Mouse (Mus musculus) kidney, adult 2 months (tissue): ENCODE results near the gene Flt1. TPM values are rescaled to one million over a fixed set of nuclear protein-coding genes. Genes with fewer than 3 reads are reported as not detected.

Source experiments
- DNase-seq: peaks from one replicate; pipeline ENCODE4 v3.0.0; 2021
- H3K27ac ChIP-seq: fragments of 200-500 bp; 2 replicates; pipeline ENCODE4 v1.5.1; 2012; ENCODE audit warnings: low read depth, low read length, control low read depth, inconsistent platforms; ENCODE audit not compliant: insufficient read depth
- H3K27me3 ChIP-seq: fragments of 200-500 bp; replicated peaks from 2 replicates; pipeline ENCODE4 v1.6.1; 2012; ENCODE audit warnings: mild to moderate bottlenecking, moderate library complexity, low read length, inconsistent platforms; ENCODE audit not compliant: control insufficient read depth, insufficient read depth
- H3K36me3 ChIP-seq: fragments of 200-500 bp; 2 replicates; pipeline ENCODE4 v1.6.1; 2012; ENCODE audit warnings: mild to moderate bottlenecking, moderate library complexity, low read length, inconsistent platforms; ENCODE audit not compliant: control insufficient read depth, insufficient read depth
- H3K4me1 ChIP-seq: fragments of 200-500 bp; 2 replicates; pipeline ENCODE4 v1.6.1; 2011; ENCODE audit warnings: low read length; ENCODE audit not compliant: control insufficient read depth, insufficient read depth
- H3K4me3 ChIP-seq: fragments of 200-500 bp; 2 replicates; pipeline ENCODE4 v1.5.1; 2011; ENCODE audit warnings: mild to moderate bottlenecking, low read depth, low read length, control low read depth; ENCODE audit not compliant: insufficient read depth
- CTCF ChIP-seq: fragments of 200-500 bp; conservative IDR thresholded peaks from 2 replicates; pipeline ENCODE4 v1.5.1; 2011; ENCODE audit warnings: low read depth, mild to moderate bottlenecking, control low read depth, low read length, moderate library complexity, mixed read lengths; ENCODE audit not compliant: insufficient read depth, insufficient read length
- POLR2A ChIP-seq: fragments of 200-500 bp; IDR thresholded peaks from one replicate; pipeline ENCODE4 v1.6.1; 2011; ENCODE audit warnings: low read depth, low read length, control low read depth
- WGBS: fragments of 180-500 bp; shearing (Covaris S2); methylation state at CpG from one replicate; pipeline ENCODE4 v1.1.7; 2018; 5-methylcytosine and 5-hydroxymethylcytosine counted together
- polyA plus RNA-seq: library from polyadenylated mRNA; depleted of rRNA; stranded (reverse); fragments of >200 nt; gene quantifications from 2 replicates; pipeline ENCODE4 v1.2.3, GENCODE M21; 2012

The Flt1 gene
- polyA plus RNA-seq, 1 experiment: 17.5 TPM

- DNase-seq: no peak
- 8% methylated on average over 10 of the region's 10 CpGs for WGBS
Measured at GRCm38 (mm10) chr5:147681224-147681623, 44.6 kb downstream of the Flt1 start.

GRCm38 (mm10) chr5:147680711-147681110 lies 45.1 kb downstream of the Flt1 start:
- H3K27me3 ChIP-seq: no peaks in the 10 kb centered on the region
- H3K36me3 ChIP-seq: no peaks in the 10 kb centered on the region
- no peaks in the 10 kb centered on the region for H3K4me1 ChIP-seq
- TF ChIP-seq CTCF: no peak
- TF ChIP-seq POLR2A: no peak
- H3K27ac ChIP-seq: no peak overlapping the region
- 13% methylated on average over 5 of the region's 5 CpGs for WGBS
- DNase-seq: peak; percentile 65
- H3K4me3 ChIP-seq: no peak overlapping the region

More at GRCm38 (mm10) chr5:147681224-147681623, 44.6 kb downstream of the Flt1 start:
- H3K27me3 ChIP-seq: no peaks in the 10 kb centered on the region
- H3K27ac ChIP-seq: no peak overlapping the region
- no peaks in the 10 kb centered on the region for H3K4me1 ChIP-seq
- no peak overlapping the region for H3K4me3 ChIP-seq
- TF ChIP-seq POLR2A (no peak), CTCF (no peak)
- no peaks in the 10 kb centered on the region for H3K36me3 ChIP-seq

- TF ChIP-seq CTCF (no peak), POLR2A (no peak)
- WGBS: 80% methylated on average over 12 of the region's 12 CpGs
- Histone ChIP-seq H3K27me3 (no peaks in the 10 kb centered on the region), H3K4me3 (no peak overlapping the region), H3K27ac (no peak overlapping the region), H3K4me1 (no peaks in the 10 kb centered on the region), H3K36me3 (no peaks in the 10 kb centered on the region)
- no peak for DNase-seq
Measured at GRCm38 (mm10) chr5:147679316-147679715, 46.5 kb downstream of the Flt1 start.

GRCm38 (mm10) chr5:147675791-147676190 lies 50.0 kb downstream of the Flt1 start:
- WGBS: 65% methylated on average over 5 of the region's 5 CpGs
- DNase-seq: no peak
- Histone ChIP-seq H3K36me3 (no peaks in the 10 kb centered on the region; the same call in 1 of the 2 replicates), H3K27me3 (no peaks in the 10 kb centered on the region), H3K4me1 (no peaks in the 10 kb centered on the region), H3K27ac (no peak overlapping the region), H3K4me3 (no peak overlapping the region)
- no peak for TF ChIP-seq CTCF
- TF ChIP-seq POLR2A: no peak

GRCm38 (mm10) chr5:147671765-147672424 lies 53.9 kb downstream of the Flt1 start:
- peak; percentile 68 for DNase-seq
- H3K27ac ChIP-seq: no peak overlapping the region
- WGBS: 47% methylated on average over 19 of the region's 19 CpGs

GRCm38 (mm10) chr5:147668637-147669344 lies 57.0 kb downstream of the Flt1 start:
- Histone ChIP-seq H3K36me3 (no peaks in the 10 kb centered on the region; the same call in 1 of the 2 replicates), H3K4me1 (no peaks in the 10 kb centered on the region), H3K27me3 (no peaks in the 10 kb centered on the region), H3K27ac (no peak overlapping the region), H3K4me3 (no peak overlapping the region)
- whole genome bisulfite sequencing: 85% methylated on average over 15 of the region's 15 CpGs
- peak; percentile 28 for DNase-seq
- TF ChIP-seq POLR2A (no peak), CTCF (no peak)

More at GRCm38 (mm10) chr5:147671765-147672424, 53.9 kb downstream of the Flt1 start:
- Histone ChIP-seq H3K36me3 (no peaks in the 10 kb centered on the region; the same call in 1 of the 2 replicates), H3K4me1 (no peaks in the 10 kb centered on the region), H3K27me3 (no peaks in the 10 kb centered on the region), H3K4me3 (no peak overlapping the region)
- no peak for TF ChIP-seq CTCF
- no peak for TF ChIP-seq POLR2A

GRCm38 (mm10) chr5:147665946-147666345 lies 59.9 kb downstream of the Flt1 start:
- H3K4me1 ChIP-seq: no peaks in the 10 kb centered on the region
- no peaks in the 10 kb centered on the region for H3K36me3 ChIP-seq
- H3K4me3 ChIP-seq: no peak overlapping the region
- no peak for DNase-seq
- no peak overlapping the region for H3K27ac ChIP-seq
- no peaks in the 10 kb centered on the region for H3K27me3 ChIP-seq
- 85% methylated on average over 13 of the region's 13 CpGs for WGBS
- TF ChIP-seq CTCF: no peak
- TF ChIP-seq POLR2A: no peak
